Mouse (Mus musculus) heart, adult 2 months (tissue): ENCODE measurements around the gene Sox30.

Source experiments
- EP300 ChIP-seq: fragments of 200-500 bp; IDR thresholded peaks from 2 replicates; pipeline ENCODE4 v1.6.1; 2011; ENCODE audit warnings: low read depth, low read length, control low read depth; ENCODE audit not compliant: insufficient read depth
- POLR2A ChIP-seq: fragments of 200-500 bp; IDR thresholded peaks from 2 replicates; pipeline ENCODE4 v1.6.1; 2011; ENCODE audit warnings: mild to moderate bottlenecking, low read depth, low read length, control low read depth; ENCODE audit not compliant: insufficient read depth

- TF ChIP-seq POLR2A (no peak), EP300 (no peak)
Observed at GRCm38 (mm10) chr11:45992087-45992486, 12.0 kb downstream of the Sox30 start.
